Mouse (Mus musculus): ENCODE data around the gene Degs2. TPM values are rescaled to one million over a fixed set of nuclear protein-coding genes. Genes with fewer than 3 reads are reported as not detected.
"Not testable (repeated sequence)": the region's sequence is repeated elsewhere in the genome, so short reads cannot be mapped to it uniquely, and the experiment has no call there.

Degs2 gene
- under 1 TPM in 1 of 2 experiments, not detected in 1; 0.15 TPM for total RNA-seq (2021)
- long read RNA-seq, experiment 1: 0 reads
- long read RNA-seq, experiment 2: 0 reads

GRCm38 (mm10) chr12:108702185-108702584 is at the start of gene Degs2:
TSS of gene Degs2 (minus strand) at chr12:108702315.
- intact Hi-C loops (cut with DNase I): no loop called here
- no peak for DNase-seq

DNA sequence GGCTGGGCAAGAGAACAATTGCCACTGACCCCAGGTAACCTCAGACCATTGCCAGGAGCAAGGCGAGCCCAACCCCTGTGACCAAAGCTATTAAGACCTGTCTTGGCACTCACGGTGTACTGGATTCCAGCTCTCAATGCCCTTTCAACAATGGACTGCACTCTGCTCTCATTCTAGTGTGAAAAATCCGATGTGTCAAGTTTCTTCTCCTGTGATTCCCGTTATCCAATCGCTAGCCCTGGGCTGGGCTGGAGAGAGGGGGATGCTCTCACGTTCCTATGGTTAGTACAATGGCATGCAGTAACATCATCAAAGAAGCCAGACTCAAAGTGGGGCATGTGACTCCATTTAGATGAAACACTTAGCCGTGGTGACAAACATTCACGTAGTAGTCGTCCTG is 49.7 kb upstream of the Degs2 start:
- DNase-seq: no peak
- intact Hi-C loops (cut with DNase I): loop anchor here (5.0 kb wide), 1 partner anchor 59 kb away; no protein-coding TSS in a partner anchor

DNA sequence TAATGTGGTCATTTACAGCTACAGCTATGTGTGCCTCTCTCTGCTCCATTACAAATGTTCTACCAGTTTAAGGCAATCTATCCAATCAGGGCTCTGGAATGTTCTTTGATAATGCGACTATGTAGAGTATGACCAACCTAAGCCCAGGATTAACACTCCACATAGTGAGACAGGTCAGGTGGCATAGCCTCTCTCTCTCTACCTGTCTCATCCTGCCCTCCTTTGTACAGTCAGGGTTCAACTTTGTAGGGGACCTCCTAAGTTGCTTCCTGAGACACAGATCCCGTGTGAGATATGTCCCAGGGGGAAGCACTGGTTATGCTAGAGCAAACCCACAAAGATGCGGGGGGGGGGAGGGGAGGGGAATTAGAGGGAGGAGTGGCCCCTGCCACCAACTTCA is 48.1 kb upstream of the Degs2 start:
- DNase-seq: no peak
- intact Hi-C loops (cut with DNase I): loop anchor here (5.0 kb wide), 1 partner anchor 58 kb away; no protein-coding TSS in a partner anchor

DNA sequence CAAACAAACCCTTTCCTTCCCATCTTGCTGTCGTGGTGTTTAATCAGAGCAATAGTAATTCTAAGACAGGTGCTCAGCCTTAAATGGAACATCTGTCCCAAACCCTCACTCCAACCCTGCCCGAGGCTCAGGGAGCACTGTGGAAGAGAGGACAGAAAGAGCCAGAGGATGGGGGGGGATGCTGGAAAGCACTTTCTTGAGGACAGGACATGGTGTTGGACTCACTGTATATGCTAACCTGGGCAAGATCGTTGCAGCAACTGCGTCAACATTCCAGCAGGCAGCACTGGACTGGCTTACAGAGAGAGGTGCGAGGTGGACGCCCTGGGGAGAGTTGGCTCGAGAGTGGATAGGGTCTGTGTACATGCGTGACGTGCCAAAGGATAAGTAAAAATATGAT is 47.3 kb upstream of the Degs2 start:
- intact Hi-C loops (cut with DNase I): no loop called here
- no peak for DNase-seq

DNA sequence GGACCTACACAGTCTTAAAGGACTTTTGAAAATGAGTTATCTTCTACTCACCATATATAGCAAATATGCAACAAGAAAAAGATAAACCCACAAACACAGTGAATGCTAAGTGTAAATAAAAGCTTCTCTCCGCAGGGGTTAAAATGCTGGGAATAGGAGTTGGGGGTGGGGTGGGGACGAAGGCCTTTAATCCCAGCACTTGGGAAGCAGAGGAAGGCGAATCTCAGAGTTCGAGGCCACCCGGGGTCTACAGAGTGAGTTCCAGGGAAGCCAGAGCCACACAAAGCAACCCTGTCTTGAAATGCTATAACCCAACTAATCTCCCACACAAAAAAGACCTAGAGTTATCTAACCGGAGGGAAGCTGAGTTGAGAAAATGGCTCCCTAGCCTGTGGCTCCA is 46.9 kb upstream of the Degs2 start:
- no peak for DNase-seq

GRCm38 (mm10) chr12:108745990-108746389 is 43.9 kb upstream of the Degs2 start:
- intact Hi-C loops (cut with DNase I): no loop called here
- DNase-seq: no peak

More for the DNA sequence above, 46.9 kb upstream of the Degs2 start:
- intact Hi-C loops (cut with DNase I): no loop called here

- DNase-seq: no peak
- intact Hi-C loops (cut with DNase I): no loop called here
Measured at GRCm38 (mm10) chr12:108742241-108742640, 40.1 kb upstream of the Degs2 start.

- DNase-seq: no peak
- intact Hi-C loops (cut with DNase I): no loop called here
Measured at GRCm38 (mm10) chr12:108741472-108741871, 39.4 kb upstream of the Degs2 start.

DNA sequence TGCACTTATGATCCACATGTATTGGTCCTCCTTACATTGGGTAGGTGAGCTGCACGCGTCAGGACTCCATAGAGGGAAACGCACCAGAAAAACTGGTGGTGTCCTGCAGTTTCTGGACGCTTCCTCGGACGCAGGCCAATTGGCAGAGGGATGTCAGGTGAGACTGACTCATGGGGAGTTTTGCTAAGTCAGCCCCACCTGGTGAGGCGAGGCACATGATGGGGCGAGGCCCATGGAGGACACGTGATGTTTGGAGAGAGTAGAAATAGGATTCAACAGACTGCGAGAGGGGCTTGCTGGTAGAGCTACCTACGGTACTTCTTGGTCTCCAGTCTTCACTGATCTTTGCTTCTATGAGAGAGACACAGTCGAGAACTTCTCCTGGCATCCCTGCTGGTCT is 36.6 kb upstream of the Degs2 start:
- DNase-seq: no peak
- intact Hi-C loops (cut with DNase I): no loop called here

DNA sequence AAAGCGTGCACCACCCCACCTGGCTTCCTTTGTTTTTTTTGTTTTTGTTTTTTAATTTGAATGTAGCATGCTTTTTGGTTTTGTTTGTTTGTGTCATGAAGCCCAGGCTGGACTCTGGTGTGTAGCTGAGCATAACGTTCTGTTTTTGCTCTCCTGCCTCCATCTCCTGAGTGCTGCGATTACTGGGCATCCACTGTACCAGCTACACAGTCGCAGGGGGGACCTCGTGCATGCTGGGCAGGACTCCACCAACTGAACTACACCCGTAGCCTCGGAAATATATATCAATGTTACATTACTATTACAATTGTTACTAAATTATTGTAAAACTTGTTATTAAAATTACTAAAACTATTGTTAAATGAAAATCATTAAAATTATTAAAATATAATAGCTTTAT is 35.7 kb upstream of the Degs2 start:
- intact Hi-C loops (cut with DNase I): no loop called here
- DNase-seq: no peak

DNA sequence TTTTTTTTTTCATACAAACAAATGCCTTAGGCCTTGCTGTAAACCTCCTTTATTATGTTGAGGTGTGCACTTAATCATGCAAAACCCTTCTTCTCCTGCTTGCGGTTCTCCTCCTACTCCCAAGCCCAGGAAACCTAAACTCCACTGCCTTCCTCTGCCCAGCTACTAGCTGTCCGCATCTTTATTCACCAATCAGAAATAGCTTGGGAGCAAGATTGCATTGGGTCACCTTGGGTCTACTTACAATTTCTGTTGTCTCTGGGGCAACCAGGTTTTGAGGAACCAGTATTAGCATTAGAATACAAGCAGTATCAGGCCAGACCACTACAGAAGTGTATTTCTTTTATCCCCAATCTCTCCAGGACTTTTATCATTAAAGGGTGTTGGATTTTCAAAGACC is 32.3 kb upstream of the Degs2 start:
- DNase-seq: no peak
- intact Hi-C loops (cut with DNase I): no loop called here

GRCm38 (mm10) chr12:108723841-108724240 is 21.7 kb upstream of the Degs2 start:
- intact Hi-C loops (cut with DNase I): no loop called here
- no peak for DNase-seq

- intact Hi-C loops (cut with DNase I): no loop called here
- no peak for DNase-seq
Measured at GRCm38 (mm10) chr12:108722464-108722863, 20.3 kb upstream of the Degs2 start.

GRCm38 (mm10) chr12:108718485-108718884 is 16.4 kb upstream of the Degs2 start:
- intact Hi-C loops (cut with DNase I): no loop called here
- no peak for DNase-seq

DNA sequence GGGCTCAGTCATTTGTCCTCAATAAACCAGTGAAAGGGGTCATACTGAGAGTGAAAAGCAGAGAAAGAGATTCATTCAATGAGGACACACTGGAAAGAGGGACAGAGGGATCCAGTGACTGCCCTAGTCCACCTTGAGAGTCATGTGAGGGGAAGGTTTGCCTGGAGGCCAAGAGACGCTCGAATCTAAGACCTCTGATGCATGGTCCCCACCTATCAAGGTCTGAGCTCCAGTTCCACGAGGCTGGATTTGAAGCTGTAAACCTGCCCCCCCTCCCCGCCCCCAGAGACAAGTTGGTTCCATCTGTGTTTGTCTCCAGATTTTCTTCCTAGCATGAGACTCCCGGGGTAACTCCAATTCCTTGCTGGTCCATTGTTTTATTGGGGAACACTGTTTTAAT is 13.7 kb upstream of the Degs2 start:
- intact Hi-C loops (cut with DNase I): no loop called here
- DNase-seq: no peak

- intact Hi-C loops (cut with DNase I); DNase-seq: not testable (repeated sequence)
Measured at GRCm38 (mm10) chr12:108713972-108714371, 11.9 kb upstream of the Degs2 start.

DNA sequence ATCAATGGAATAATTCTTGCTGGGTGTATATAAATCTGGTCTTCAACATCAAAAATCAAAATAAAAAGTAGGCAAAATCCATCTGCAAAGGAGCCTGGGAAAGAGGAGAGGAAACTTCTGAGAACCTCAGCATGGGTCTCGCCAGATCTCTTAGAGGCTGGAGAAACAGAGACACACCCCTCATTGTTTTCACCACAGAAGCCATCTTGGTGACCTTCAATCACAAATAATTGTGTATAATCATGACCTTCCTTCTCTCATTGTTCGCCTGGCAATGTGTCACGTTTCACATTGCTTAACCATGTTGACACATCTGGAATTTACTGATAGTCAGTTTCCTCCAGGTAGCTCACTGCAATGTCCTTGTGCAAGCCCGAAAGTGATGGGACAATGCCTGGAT is 10.4 kb upstream of the Degs2 start:
- intact Hi-C loops (cut with DNase I): no loop called here
- DNase-seq: no peak

DNA sequence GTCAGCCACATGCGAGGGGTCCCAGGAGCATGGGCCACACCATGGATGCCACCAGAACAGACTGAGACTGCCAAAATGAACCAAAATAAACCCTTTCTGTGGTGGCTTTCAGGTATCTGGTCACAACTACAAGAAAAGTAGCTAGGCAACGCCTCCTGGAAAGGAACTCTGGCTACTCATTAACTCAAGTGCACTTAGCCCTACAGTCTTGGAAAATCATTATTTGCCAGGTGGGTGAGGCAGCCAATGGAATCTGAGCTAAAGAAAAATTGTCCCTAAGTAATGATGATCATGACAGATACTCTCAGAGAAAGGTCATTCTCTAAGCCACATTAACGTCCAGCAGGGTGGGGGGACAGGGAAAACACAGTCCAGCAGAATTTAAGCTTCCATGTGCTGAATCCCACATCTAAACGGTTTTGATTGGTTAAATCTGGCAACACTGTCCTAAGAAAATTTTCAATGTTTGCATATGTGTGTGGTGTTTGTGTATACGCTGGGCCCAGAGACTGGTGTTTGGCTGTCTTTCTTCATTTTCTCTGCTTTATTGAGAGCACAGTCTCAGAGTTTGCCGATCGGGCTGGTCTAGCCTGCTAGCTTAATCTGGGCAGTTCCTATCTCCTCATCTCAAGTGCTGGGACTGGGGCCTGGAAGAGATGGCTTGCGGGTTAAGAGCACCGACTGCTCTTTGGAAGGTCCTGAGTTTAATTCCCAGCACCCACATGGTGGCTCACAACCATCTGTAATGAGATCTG is 8.9 kb upstream of the Degs2 start:
- intact Hi-C loops (cut with DNase I): no loop called here
- no peak for DNase-seq

- DNase-seq: no peak
- intact Hi-C loops (cut with DNase I): no loop called here
Measured at GRCm38 (mm10) chr12:108709964-108710765, 8.1 kb upstream of the Degs2 start.

GRCm38 (mm10) chr12:108709386-108709785 is 7.3 kb upstream of the Degs2 start:
- no peak for DNase-seq
- intact Hi-C loops (cut with DNase I): no loop called here

- DNase-seq: no peak
- intact Hi-C loops (cut with DNase I): no loop called here
Measured at GRCm38 (mm10) chr12:108706129-108706528, 4.0 kb upstream of the Degs2 start.

GRCm38 (mm10) chr12:108705486-108705885 is 3.4 kb upstream of the Degs2 start:
- intact Hi-C loops (cut with DNase I): no loop called here
- no peak for DNase-seq
